Mouse (Mus musculus) limb, embryonic 11.5 days (tissue): ENCODE data around the gene Stom. TPM values are rescaled to one million over a fixed set of nuclear protein-coding genes. Genes with fewer than 3 reads are reported as not detected.
A peak's percentile ranks its signal among the peaks of the same experiment; 100 is the strongest.

ENCODE experiments used
- ATAC-seq: fragments of 200-750 bp; cut with Nextera tagmentation; 2 replicates; pipeline ENCODE4 v1.8.0; 2017; ENCODE audit warnings: low read depth; ENCODE audit not compliant: insufficient number of reproducible peaks, low FRiP score, low TSS enrichment
- DNase-seq: peaks from one replicate; pipeline ENCODE4 v3.0.0-alpha.2; 2015; ENCODE audit warnings: low spot score
- H3K27ac ChIP-seq: fragments of 300-500 bp; sonication (generic); replicated peaks from 2 replicates; pipeline ENCODE4 v1.5.1; 2014; ENCODE audit warnings: low read depth, mild to moderate bottlenecking, low read length
- H3K27me3 ChIP-seq: fragments of 300-500 bp; sonication (generic); 2 replicates; pipeline ENCODE4 v1.6.1; 2014; ENCODE audit warnings: mild to moderate bottlenecking, low read length, mixed read lengths; ENCODE audit not compliant: control insufficient read depth, insufficient read depth
- H3K36me3 ChIP-seq: fragments of 300-500 bp; sonication (generic); 2 replicates; pipeline ENCODE4 v1.6.1; 2014; ENCODE audit warnings: mild to moderate bottlenecking, low read length, moderate library complexity, mixed read lengths; ENCODE audit not compliant: control insufficient read depth, insufficient read depth
- H3K4me1 ChIP-seq: fragments of 300-500 bp; sonication (generic); 2 replicates; pipeline ENCODE4 v1.6.1; 2014; ENCODE audit warnings: low read length, mixed read lengths; ENCODE audit not compliant: control insufficient read depth, insufficient read depth
- H3K4me2 ChIP-seq: fragments of 300-500 bp; sonication (generic); 2 replicates; pipeline ENCODE4 v1.6.1; 2014; ENCODE audit warnings: low read depth, mild to moderate bottlenecking, moderate library complexity; ENCODE audit not compliant: severe bottlenecking
- H3K4me3 ChIP-seq: fragments of 300-500 bp; sonication (generic); 2 replicates; pipeline ENCODE4 v1.5.1; 2014; ENCODE audit warnings: low read depth, low read length
- H3K9ac ChIP-seq: fragments of 300-500 bp; sonication (generic); 2 replicates; pipeline ENCODE4 v1.6.1; 2014; ENCODE audit warnings: mild to moderate bottlenecking, low read length
- H3K9me3 ChIP-seq: fragments of 300-500 bp; sonication (generic); 2 replicates; pipeline ENCODE4 v1.6.1; 2016; ENCODE audit warnings: low read length; ENCODE audit not compliant: control insufficient read depth
- WGBS: fragments of 180-500 bp; shearing (Covaris S2); extraction: QIAGEN DNeasy Blood & Tissue Kit; methylation state at CpG from one replicate; pipeline ENCODE4 v1.1.7; 2014; 5-methylcytosine and 5-hydroxymethylcytosine counted together
- polyA plus RNA-seq: library from polyadenylated mRNA; unstranded; fragments of >200 nt; fragmentation: Nextera tagmentation; extraction: Ambion mirVana; gene quantifications from 2 replicates; pipeline ENCODE4 v1.2.1, GENCODE M21; 2014

Stom gene
- polyA plus RNA-seq, 1 experiment from 2014 or later: 10.9 TPM

GRCm38 (mm10) chr2:35314300-35314699, 22.5 kb downstream of the Stom start:
- Histone ChIP-seq H3K9me3 (no peaks in the 10 kb centered on the region), H3K4me3 (no peak overlapping the region), H3K9ac (no peak overlapping the region), H3K4me2 (no peak overlapping the region), H3K27ac (no peak overlapping the region), H3K27me3 (no peaks in the 10 kb centered on the region), H3K36me3 (0 out of 2 replicates have a peak, but pooled peaks cover 2% of the 10 kb centered on the region), H3K4me1 (no peaks in the 10 kb centered on the region)
- DNase-seq (no peak), ATAC-seq (no peak)
- WGBS: 52% methylated on average over 3 of the region's 3 CpGs

- ATAC-seq (no peak), DNase-seq (no peak)
- no peaks in the 10 kb centered on the region for H3K27me3 ChIP-seq
- H3K4me3 ChIP-seq: no peak overlapping the region
- 87% methylated on average over 4 of the region's 4 CpGs for WGBS
- no peaks in the 10 kb centered on the region for H3K36me3 ChIP-seq
- H3K9me3 ChIP-seq: no peaks in the 10 kb centered on the region
- no peak overlapping the region for H3K4me2 ChIP-seq
- H3K4me1 ChIP-seq: no peaks in the 10 kb centered on the region
- no peak overlapping the region for H3K27ac ChIP-seq
- no peak overlapping the region for H3K9ac ChIP-seq
Measured at GRCm38 (mm10) chr2:35309906-35310493, 26.8 kb downstream of the Stom start.

- no peak overlapping the region for H3K4me3 ChIP-seq
- H3K4me2 ChIP-seq: no peak overlapping the region
- 41% methylated on average over 1 of the region's 1 CpGs for WGBS
- no peak overlapping the region for H3K27ac ChIP-seq
- H3K27me3 ChIP-seq: no peaks in the 10 kb centered on the region
- no peaks in the 10 kb centered on the region for H3K9me3 ChIP-seq
- no peaks in the 10 kb centered on the region for H3K4me1 ChIP-seq
- no peak overlapping the region for H3K9ac ChIP-seq
- DNase-seq (no peak), ATAC-seq (no peak)
- H3K36me3 ChIP-seq: no peaks in the 10 kb centered on the region
Measured at GRCm38 (mm10) chr2:35308166-35308565, 28.6 kb downstream of the Stom start.

GRCm38 (mm10) chr2:35302049-35302885, 34.5 kb downstream of the Stom start:
- Histone ChIP-seq H3K36me3 (no peaks in the 10 kb centered on the region), H3K9me3 (no peaks in the 10 kb centered on the region), H3K4me2 (no peak overlapping the region), H3K9ac (no peak overlapping the region), H3K27ac (no peak overlapping the region), H3K4me3 (no peak overlapping the region), H3K4me1 (no peaks in the 10 kb centered on the region), H3K27me3 (no peaks in the 10 kb centered on the region)
- ATAC-seq (no peak), DNase-seq (no peak)
- 87% methylated on average over 13 of the region's 13 CpGs for WGBS

- no peaks in the 10 kb centered on the region for H3K4me1 ChIP-seq
- no peaks in the 10 kb centered on the region for H3K36me3 ChIP-seq
- no peak overlapping the region for H3K4me2 ChIP-seq
- H3K9me3 ChIP-seq: no peaks in the 10 kb centered on the region
- DNase-seq: no peak
- WGBS: 95% methylated on average over 2 of the region's 2 CpGs
- ATAC-seq: no peak
- H3K27ac ChIP-seq: no peak overlapping the region
- H3K27me3 ChIP-seq: no peaks in the 10 kb centered on the region
- H3K9ac ChIP-seq: no peak overlapping the region
- H3K4me3 ChIP-seq: no peak overlapping the region
Measured at GRCm38 (mm10) chr2:35299437-35299836, 37.3 kb downstream of the Stom start.

- WGBS: 25% methylated on average over 15 of the region's 15 CpGs
- Histone ChIP-seq H3K4me1 (no peaks in the 10 kb centered on the region), H3K36me3 (no peaks in the 10 kb centered on the region), H3K27ac (no peak overlapping the region), H3K27me3 (no peaks in the 10 kb centered on the region), H3K9me3 (no peaks in the 10 kb centered on the region), H3K4me2 (no peak overlapping the region), H3K4me3 (no peak overlapping the region), H3K9ac (no peak overlapping the region)
- ATAC-seq: no peak
- peak; percentile 86 for DNase-seq
Measured at GRCm38 (mm10) chr2:35297703-35298332, 39.0 kb downstream of the Stom start.

- no peak for ATAC-seq
- Histone ChIP-seq H3K27me3 (no peaks in the 10 kb centered on the region), H3K4me3 (no peak overlapping the region), H3K4me1 (no peaks in the 10 kb centered on the region), H3K36me3 (no peaks in the 10 kb centered on the region; the same call in 1 of the 2 replicates), H3K9ac (no peak overlapping the region), H3K4me2 (no peak overlapping the region), H3K9me3 (no peaks in the 10 kb centered on the region), H3K27ac (no peak overlapping the region)
- WGBS: 86% methylated on average over 8 of the region's 8 CpGs
- DNase-seq: no peak
Measured at GRCm38 (mm10) chr2:35293291-35293690, 43.5 kb downstream of the Stom start.

- no peaks in the 10 kb centered on the region; the same call in 1 of the 2 replicates for H3K36me3 ChIP-seq
- no peaks in the 10 kb centered on the region for H3K9me3 ChIP-seq
Measured at GRCm38 (mm10) chr2:35292700-35293099, 44.1 kb downstream of the Stom start.

More at GRCm38 (mm10) chr2:35292700-35293099, 44.1 kb downstream of the Stom start:
- Histone ChIP-seq H3K27me3 (no peaks in the 10 kb centered on the region), H3K4me1 (no peaks in the 10 kb centered on the region), H3K4me3 (no peak overlapping the region), H3K4me2 (no peak overlapping the region), H3K27ac (no peak overlapping the region), H3K9ac (no peak overlapping the region)
- WGBS: 82% methylated on average over 3 of the region's 3 CpGs
- no peak for DNase-seq
- ATAC-seq: no peak
